Mouse (Mus musculus) megakaryocyte, embryonic 14.5 days (primary cell): ENCODE measurements around the gene Zfp108. TPM values are rescaled to one million over a fixed set of nuclear protein-coding genes. Genes with fewer than 3 reads are reported as not detected.
A peak's percentile ranks its signal among the peaks of the same experiment; 100 is the strongest.

Source experiments
- H3K27me3 ChIP-seq: replicated peaks from 2 replicates; pipeline ENCODE3; 2012; ENCODE audit warnings: inconsistent platforms
- H3K36me3 ChIP-seq: replicated peaks from 2 replicates; pipeline ENCODE3; 2012; ENCODE audit warnings: low read length, inconsistent platforms, mixed read lengths
- H3K4me1 ChIP-seq: 2 replicates; pipeline ENCODE4 v1.6.1; 2012; ENCODE audit warnings: inconsistent platforms
- H3K4me3 ChIP-seq: replicated peaks from 2 replicates; pipeline ENCODE3; 2012; ENCODE audit warnings: moderate library complexity, mild to moderate bottlenecking, inconsistent platforms
- H3K9me3 ChIP-seq: 2 replicates; pipeline ENCODE4 v1.6.1; 2012; ENCODE audit warnings: inconsistent platforms
- FLI1 ChIP-seq: IDR thresholded peaks from 2 replicates; pipeline ENCODE4 v1.6.1; 2012; ENCODE audit warnings: low read length, inconsistent platforms, mixed read lengths
- GATA1 ChIP-seq: IDR thresholded peaks from 3 replicates; pipeline ENCODE4 v1.6.1; 2012; ENCODE audit warnings: mixed read lengths, low read length, inconsistent platforms, borderline replicate concordance
- polyA plus RNA-seq: library from polyadenylated mRNA; stranded (reverse); fragments of >175 nt; gene quantifications from 2 replicates; pipeline ENCODE4 v1.2.3, GENCODE M21; 2012; ENCODE audit warnings: low replicate concordance; ENCODE audit not compliant: insufficient read depth

The Zfp108 gene
- not detected in 2 replicates for polyA plus RNA-seq

DNA sequence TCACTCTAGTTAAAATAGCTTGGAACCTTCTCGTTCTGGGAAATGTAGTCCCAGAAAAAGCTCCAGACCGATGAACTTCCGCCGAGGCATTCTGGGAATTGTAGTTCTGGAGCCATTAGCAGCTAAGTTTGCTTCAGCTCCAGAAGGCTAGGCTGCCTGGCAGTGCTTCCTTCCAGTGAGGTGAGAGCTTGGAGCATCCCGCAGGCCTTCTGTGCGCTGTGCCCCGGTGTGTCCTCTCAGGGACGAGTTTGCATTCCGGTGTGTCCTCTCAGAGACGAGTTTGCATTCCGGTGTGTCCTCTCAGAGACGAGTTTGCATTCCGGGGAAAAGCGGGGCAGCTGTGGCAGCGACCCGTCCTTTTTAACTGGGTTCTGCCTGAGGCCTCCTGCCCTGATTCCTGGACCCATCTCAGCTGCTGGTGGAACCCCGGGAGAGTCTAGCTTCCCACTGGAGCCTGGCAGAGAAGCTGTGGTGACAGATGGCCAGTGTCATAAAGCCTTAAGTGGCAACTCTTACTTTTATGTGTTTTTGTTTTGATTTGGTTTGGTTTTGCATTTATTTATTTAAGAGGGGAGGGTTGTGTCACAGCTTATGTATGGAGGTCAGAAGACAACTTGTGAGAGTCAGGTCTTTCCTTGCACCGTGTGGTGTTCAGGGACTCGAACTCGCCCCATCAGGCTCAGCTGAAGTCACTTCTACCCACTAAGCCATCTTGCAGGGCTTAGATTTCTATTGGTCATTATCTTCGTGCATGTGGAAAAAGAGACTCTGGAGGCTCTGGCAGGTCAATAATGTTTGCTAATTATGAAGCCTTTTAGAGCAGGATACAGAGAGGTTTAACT, at the start of gene Zfp108:
TSS of gene Zfp108 (plus strand) at position 162 of the 842 bp plus-strand sequence.
- Histone ChIP-seq H3K27me3 (no peaks in the 10 kb centered on the region), H3K36me3 (peaks cover 4% of the 10 kb centered on the region), H3K4me3 (peak within 1 kb of the TSS; percentile 91), H3K9me3 (peaks cover 5% of the 10 kb centered on the region; the same call in 1 of the 2 replicates), H3K4me1 (peaks cover 39% of the 10 kb centered on the region)
- TF ChIP-seq FLI1 (no peak), GATA1 (no peak)

GRCm38 (mm10) chr7:24207488-24208261, 46.9 kb upstream of the Zfp108 start:
- Histone ChIP-seq H3K4me3 (peak overlapping the region; percentile 92), H3K36me3 (peaks cover 30% of the 10 kb centered on the region), H3K27me3 (peaks cover 2% of the 10 kb centered on the region), H3K4me1 (peaks cover 39% of the 10 kb centered on the region), H3K9me3 (peaks cover 11% of the 10 kb centered on the region)
- TF ChIP-seq FLI1 (no peak), GATA1 (no peak)

DNA sequence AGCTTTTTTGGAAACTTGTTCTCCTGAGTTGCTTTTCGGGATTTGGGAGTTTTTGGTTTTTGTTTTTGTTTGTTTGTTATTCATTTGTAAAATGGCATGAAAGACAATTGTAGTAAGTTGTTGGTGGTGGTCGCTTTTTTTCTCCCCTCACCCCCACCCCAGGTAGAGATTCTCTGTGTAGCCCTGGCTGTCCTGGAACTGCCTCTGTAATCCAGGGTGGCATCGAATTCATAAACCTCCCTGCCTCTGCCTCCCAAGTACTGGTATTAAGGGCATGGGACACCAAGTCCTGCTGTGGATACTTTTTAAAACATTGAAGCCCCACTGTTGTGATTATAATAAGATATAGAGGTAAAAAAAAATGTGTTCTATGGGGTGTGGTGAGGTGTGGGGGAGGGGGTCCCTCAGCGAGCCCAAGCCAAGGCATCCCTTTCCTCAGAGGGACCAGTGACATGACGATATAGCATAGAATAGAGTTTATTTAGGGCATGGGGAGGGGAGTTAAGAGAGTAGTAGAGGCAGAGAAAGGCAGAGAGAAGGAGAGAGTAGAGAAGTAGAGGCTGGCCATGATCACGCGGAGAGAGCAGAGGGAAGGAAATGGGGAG, 46.2 kb upstream of the Zfp108 start:
- TF ChIP-seq GATA1 (no peak), FLI1 (no peak)
- H3K9me3 ChIP-seq = peaks cover 12% of the 10 kb centered on the region
- peaks cover 2% of the 10 kb centered on the region for H3K27me3 ChIP-seq
- H3K4me3 ChIP-seq = peak overlapping the region; percentile 92
- peaks cover 39% of the 10 kb centered on the region for H3K4me1 ChIP-seq
- peaks cover 26% of the 10 kb centered on the region for H3K36me3 ChIP-seq

DNA sequence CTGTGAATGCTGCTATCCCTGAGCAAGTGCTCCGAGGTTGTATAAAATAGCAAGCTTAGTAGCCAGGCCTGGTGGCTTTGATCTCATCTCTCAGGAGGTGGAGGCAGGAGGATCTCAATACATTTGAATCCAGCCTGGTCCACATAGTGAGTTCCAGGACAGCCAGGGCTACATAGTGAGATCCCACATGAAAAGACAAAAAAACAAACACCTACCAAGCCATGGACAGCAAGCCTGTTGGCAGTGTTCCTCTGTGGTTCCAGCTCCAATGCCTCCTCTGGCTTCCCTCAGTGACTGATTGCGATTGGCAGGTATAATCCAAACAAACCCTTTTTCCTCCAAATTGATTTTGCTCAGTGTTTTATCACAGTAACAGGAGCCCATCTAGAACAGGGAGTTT, 44.3 kb upstream of the Zfp108 start:
- peaks cover 7% of the 10 kb centered on the region for H3K36me3 ChIP-seq
- H3K9me3 ChIP-seq = peaks cover 25% of the 10 kb centered on the region
- no peak for TF ChIP-seq FLI1
- no peak for TF ChIP-seq GATA1
- H3K4me3 ChIP-seq = no peak overlapping the region
- peaks cover 28% of the 10 kb centered on the region for H3K4me1 ChIP-seq
- H3K27me3 ChIP-seq = peaks cover 4% of the 10 kb centered on the region

- H3K9me3 ChIP-seq = peaks cover 33% of the 10 kb centered on the region
- TF ChIP-seq FLI1 = no peak
- H3K36me3 ChIP-seq = peaks cover under 1% of the 10 kb centered on the region
- no peak within 1 kb of the TSS for H3K4me3 ChIP-seq
- H3K4me1 ChIP-seq = peaks cover 21% of the 10 kb centered on the region
- peaks cover 4% of the 10 kb centered on the region for H3K27me3 ChIP-seq
Observed at GRCm38 (mm10) chr7:24211343-24211742, 43.3 kb upstream of the Zfp108 start, which contains the start of gene Zfp111. Gene Zfp111, minus strand, starts transcription at chr7:24211443.

DNA sequence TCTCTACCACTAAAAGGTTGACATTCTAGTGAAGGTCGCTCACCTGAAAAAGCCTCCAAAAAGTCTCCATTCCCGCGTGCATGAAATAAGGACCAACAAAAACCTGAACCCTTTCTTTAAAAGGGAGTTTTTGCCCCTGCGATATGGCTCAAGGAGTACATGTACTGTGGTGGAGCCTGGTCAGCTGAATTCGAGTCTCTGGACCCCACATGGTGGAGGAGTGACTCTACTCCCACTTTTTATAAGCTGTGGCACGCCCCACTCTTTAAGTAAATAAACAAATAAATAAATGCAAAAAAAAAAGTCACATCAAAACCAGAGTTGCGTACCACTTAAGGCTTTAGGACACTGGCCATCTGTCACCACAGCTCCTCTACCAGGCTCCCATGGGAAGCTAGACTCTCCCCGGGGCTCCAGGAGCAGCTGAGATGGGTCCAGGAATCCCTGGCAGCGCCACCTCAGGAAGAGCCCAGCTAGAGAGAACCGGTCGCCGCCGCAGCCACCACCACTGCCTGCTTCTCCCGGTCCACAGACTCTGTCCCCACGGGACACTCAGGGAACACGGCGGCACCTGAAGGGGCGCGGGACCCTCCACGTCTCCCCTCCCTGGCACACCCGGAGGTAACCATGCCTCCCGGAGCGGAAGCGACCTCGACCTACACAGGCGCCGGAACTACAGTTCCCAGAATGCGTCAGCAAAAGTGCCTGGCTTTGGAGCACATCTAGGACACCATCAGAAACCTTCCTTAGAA, 17.4 kb upstream of the Zfp108 start, which contains the start of gene Zfp109:
TSS of gene Zfp109 (minus strand) at position 521 of the 752 bp plus-strand sequence.
- peaks cover 4% of the 10 kb centered on the region for H3K27me3 ChIP-seq
- peaks cover 29% of the 10 kb centered on the region for H3K36me3 ChIP-seq
- peak within 1 kb of the TSS; percentile 93 for H3K4me3 ChIP-seq
- H3K9me3 ChIP-seq = peaks cover 11% of the 10 kb centered on the region
- H3K4me1 ChIP-seq = peaks cover 20% of the 10 kb centered on the region
- TF ChIP-seq FLI1 (no peak), GATA1 (no peak)

- Histone ChIP-seq H3K4me1 (peaks cover 39% of the 10 kb centered on the region), H3K9me3 (peaks cover 5% of the 10 kb centered on the region; the same call in 1 of the 2 replicates), H3K4me3 (peak overlapping the region; percentile 91), H3K36me3 (no peaks in the 10 kb centered on the region), H3K27me3 (no peaks in the 10 kb centered on the region)
- no peak for TF ChIP-seq FLI1
- no peak for TF ChIP-seq GATA1
Observed at GRCm38 (mm10) chr7:24253779-24254615, 597 bp upstream of the Zfp108 start.

DNA sequence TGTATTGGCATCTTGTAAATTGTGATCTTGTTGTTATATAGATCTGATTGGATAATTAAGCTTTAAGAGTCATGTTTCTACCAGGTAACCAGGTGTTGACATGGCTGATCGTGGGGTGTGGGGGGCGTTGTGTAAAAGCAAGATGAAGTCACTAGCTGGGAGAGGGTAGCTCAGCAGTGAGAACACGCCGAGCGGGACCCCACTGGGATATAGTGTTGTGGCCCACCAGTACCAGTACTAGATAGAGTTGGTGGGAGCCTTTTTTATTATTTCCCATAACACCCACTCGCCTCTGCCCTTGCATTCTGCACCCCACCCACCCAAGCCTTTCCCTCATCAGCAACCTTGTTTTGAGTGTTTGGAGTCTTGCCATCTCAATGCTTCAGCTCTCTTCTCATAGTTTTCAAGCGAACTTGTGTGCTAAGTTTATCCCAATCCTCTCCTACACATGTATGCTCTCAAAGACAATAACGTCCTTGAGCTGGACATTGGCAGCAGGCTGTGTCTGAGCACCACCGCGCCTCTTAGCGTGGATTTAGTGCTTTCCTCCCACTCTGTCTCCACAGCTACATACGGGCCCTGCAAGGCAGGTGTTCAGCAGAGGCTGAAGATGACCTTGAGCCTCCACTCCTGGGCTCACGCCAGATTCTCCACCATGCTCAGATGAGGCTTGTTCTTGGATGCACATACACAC, 4.9 kb downstream of the Zfp108 start:
- Histone ChIP-seq H3K27me3 (no peaks in the 10 kb centered on the region), H3K4me1 (peaks cover 34% of the 10 kb centered on the region), H3K4me3 (no peak overlapping the region), H3K9me3 (no peaks in the 10 kb centered on the region), H3K36me3 (peaks cover 22% of the 10 kb centered on the region)
- TF ChIP-seq FLI1 (no peak), GATA1 (no peak)
